Mouse (Mus musculus) kidney, postnatal 10 days (tissue): ENCODE measurements around the gene Ripor2.

ENCODE experiments used
- DNase-seq: peaks from one replicate; pipeline ENCODE4 v3.0.0; 2021; ENCODE audit warnings: mixed read lengths

Ripor2 gene

DNA sequence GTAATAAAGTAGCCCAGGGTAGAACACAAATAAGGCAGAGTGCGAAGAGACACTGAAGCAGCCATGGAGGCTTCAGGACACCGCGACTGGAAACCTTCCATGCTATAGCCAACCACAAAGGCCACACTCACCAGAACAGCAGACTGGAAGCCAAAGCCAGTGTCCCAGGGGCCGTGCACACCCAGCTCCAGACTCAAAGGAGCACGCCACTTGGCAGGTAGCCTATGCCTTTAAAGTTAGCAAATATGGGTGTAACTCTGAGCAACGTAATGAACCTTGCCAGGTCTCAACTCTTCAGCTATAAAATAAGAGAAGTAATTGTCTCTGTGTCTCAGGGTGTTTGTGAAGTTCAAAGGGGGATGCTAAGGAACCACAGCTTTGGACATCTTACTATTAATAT lies 2.9 kb downstream of the Ripor2 start:
- DNase-seq, result no peak

DNA sequence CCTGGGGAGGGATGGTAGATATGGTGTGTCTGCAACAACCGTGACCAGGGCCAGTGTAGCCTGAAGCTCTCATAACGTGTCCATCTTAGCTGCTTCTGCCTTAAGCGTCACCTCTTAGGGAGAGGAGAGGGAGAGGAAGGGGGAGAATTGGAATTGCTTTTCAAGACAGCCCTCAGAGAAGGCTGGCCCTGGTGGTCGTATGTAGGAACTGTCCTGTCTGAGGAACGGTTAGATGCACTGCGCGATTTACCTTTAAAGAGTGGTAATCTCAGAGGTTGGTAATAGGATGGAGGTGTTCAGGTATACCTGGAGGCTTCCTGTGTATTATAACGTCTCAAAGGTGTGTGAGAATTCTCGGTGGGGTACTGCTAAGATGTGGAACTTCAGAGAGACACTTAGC lies 3.4 kb downstream of the Ripor2 start:
- DNase-seq, result no peak

DNA sequence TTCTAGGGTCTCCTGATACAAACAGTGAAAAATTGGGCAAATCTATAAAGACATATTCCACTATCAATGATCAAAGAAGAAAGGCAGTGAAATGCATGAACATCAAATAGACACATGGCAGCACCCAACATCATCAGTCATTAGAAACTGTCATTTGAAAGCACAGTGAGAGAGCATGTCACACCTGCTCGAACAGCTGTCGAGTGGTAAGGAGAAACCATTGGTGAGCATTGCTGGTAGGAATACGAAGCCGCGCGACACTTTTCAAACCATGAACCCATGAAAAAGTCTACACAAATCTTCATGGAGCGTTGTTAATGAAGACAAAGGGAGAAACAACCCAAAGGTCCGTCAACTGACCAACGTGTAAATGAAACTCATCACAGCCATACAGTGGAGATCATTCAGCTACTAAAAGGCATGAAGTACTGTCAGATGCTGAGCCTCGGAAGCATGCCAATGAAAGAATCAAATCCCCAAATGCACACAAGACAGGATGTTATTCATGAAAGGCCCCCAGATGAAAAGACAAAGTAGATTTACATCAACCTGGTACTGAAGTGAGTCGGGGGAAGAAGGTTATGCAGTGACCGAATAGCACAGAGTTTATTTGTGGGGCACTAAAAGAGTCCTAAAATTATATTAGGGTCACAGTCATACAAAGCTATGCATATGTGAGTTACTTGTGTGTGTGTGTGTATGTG lies 5.4 kb downstream of the Ripor2 start:
- DNase-seq, result no peak

DNA sequence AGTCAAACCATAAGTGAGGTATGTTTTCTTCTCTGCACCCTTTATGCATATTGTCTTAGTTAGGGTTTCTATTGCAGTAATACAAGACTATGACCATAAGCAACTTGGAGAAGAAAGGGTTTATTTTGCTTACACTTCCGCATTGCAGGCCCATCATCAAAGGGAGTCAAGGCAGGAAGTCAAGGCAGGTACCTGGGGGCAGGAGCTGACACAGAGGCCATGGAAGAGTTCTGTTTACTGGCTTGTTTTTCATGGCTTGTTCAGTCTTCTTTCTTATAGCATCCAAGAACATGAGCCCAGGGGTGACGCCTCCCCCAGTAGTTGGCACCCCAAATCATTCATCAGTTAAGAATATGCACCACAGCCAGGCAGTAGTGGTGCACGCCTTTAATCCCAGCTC lies 6.6 kb downstream of the Ripor2 start:
- DNase-seq, result no peak

DNA sequence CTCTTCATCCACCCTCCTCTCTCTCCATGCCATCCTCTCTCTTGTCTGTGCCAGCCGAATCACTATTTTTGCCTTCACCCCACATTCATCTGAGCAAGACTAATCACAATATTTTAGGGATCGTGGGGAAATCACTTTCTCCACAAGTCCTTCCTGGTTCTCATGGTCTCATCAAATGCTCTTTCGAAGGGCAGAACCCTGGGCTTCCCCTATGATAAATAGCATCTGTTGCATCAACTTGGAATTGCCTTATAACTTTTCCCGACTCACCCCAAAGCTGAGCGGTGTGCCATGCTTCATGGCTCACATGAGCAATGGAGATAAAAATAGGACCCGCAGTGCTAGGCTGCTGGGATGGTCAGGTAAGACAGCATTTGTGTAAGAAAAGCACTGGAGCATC lies 9.7 kb downstream of the Ripor2 start:
- no peak for DNase-seq

DNA sequence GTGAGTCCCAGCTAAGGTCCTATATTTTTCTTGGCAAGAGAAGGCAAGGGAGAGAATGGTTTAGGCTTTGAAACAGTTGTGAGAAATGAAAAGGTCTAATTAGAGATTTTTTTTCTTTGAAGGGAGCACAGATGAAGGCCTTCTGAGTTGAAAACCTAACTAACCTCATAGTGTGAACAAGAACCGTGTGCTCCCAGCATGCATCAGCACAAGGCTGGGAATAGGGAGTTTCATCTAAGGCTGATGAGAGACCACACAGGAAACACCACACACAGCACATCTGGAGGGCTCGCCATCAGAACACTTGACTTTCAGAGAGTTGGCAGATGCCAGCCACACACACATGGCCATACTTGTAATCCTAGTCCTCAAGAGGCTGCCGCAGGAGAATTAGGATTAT lies 12.3 kb downstream of the Ripor2 start:
- no peak for DNase-seq

DNA sequence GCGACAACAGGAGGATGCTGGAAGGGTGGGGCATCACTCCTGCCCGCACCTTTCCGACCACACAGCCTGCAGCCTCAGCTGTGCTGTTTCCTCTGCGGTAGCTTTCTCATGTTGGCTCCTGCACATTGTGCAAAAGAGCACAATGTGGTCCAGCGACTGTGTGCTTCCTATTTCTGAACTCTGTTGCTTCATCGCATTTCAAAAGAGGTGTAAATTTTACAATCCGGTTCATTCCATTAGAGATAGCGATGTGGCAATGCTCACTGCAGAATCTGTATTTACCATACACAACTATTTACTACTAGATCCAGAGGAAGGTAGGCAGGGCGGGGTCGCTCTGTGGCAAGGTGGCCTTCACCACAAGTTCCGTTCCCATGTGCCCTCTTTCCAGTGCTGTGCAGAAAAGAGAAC lies 17.6 kb downstream of the Ripor2 start:
- DNase-seq, result no peak

DNA sequence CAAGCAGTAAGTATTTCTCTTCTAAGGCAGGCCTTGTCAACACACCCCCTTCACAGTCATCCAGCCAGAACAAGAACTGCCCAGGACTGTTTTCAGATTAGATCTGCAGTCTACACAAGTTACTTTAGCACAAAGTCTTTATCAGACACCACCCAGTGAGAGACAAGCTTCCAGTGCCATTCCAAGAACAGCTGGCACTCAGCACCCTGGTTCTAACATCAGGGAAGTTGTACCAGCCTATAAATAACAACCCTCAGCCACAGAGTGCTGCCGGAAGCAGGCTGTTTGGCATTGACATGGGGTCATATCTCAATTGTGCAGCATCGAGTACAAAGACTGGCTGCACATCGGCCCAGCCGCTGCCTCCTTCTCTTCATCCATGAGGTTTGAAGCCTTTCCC lies 21.0 kb downstream of the Ripor2 start:
- peak; percentile 21 for DNase-seq

DNA sequence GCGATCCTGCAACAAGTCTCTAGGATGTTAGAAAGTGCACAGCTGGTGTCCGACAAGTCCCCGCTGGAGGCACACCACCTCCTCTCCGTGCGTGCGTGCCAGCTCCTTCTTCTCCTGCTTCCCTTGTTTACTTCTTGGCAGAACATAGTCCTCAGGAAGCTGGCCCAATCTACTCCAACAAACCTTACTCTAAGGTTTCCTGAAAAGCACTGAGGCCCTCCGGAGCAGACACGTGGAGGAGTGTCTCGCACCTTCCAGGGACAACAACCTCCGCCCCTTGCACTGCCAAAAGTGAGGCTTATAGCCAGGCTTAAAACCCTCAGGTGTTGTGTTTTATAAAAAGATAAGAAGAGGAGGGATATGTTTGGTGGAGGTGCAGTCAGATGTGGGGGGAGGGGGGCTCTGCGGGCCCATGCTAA lies 21.6 kb downstream of the Ripor2 start:
- peak; percentile 49 for DNase-seq

DNA sequence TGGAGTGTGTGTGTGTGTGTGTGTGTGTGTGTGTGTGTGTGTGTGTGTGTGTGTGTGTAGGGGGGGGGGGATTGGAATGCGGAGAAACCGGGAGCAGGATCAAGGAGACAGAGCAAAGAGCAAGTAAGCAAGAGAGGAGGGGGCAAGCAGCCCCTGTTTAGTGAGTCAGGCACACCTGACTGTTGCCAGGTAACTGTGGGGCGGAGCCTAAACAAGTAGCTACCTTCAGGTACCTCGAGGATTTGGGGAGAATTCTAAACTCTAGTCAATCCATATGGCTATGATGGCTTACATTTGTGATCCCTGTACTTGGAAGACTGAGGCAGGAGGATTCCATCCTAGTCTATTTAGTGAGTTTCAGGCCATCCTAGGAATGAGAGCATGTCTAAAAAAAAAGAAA lies 22.1 kb downstream of the Ripor2 start:
- no peak for DNase-seq

DNA sequence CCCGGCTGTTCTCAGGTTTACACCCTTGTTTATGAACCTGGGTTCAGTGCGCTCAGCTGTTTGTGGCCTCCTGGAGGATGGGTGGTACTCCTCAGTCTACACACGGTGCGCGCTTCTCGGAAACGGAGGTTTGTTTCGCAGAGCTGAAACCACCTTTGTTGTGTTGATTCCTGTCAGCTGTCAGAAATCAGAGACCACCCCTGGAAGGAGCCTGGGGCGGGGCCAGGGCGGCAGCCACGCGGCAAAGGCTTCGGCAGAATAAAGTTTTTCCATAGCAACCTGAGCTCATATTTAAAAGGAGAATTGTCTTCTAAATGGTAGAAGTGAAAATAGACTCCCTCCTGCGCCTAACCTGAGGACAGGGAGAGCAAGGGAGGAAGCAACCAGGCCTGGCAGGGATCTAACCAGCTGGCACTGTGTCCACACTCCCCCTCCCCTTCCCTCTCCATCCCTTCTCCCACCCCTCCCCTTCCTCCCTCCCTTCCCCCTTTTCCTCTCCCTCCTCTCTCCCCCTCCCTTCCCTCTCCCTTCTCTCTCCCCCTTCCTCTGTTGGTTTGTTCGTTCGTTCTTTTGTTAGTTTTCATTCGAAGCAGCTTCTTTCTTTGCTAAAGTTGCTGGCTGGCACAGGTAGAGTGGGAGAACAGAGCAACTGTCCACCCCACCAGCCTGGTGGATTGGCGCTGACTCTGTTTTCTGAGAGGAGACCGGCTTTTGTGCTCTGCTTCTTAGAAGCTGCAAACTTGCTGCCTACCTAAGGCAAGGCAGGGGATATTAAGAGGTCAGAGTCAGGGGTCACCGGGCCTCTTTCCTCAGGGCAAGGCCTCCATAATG lies 23.0 kb downstream of the Ripor2 start:
- DNase-seq, result peak; percentile 23

DNA sequence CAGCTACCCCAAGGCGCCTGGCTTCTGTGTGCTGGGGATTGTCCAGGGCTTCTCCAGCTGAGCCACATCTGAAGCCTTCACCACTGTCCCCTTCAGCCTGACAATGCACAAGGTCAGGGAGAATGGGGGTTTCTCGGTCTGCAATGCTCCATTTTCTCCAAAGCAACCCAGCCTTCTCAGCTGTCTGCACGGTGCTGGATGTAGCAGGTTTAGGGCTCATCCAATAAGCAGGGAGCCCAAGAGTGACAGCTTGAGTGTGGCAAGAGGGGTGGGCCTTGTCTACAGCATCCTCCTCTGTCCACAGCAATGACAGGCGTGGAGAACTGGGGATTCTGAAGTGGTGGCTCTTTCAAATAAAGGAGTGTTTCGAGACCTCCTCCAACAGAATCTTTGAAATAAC lies 23.8 kb downstream of the Ripor2 start:
- DNase-seq, result no peak

DNA sequence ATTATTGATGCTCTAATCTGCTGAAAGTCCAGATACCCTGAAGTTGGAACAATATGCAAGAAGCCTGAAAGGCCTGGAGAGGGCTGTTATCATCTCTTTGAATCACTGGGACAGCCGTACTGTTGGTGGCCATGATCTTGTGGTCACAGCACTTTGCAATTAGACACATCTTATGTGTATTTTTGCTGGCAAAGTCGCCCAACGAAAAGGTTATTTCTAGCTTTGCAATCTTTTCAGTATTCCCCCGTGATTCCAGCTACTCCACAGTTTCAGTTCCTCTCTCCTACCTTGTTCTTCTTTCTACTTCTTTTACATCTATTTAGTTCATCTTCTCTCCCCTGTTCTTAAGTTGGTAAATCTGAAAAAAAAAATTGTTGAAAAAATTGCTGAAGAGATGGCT lies 26.0 kb downstream of the Ripor2 start:
- DNase-seq, result no peak

DNA sequence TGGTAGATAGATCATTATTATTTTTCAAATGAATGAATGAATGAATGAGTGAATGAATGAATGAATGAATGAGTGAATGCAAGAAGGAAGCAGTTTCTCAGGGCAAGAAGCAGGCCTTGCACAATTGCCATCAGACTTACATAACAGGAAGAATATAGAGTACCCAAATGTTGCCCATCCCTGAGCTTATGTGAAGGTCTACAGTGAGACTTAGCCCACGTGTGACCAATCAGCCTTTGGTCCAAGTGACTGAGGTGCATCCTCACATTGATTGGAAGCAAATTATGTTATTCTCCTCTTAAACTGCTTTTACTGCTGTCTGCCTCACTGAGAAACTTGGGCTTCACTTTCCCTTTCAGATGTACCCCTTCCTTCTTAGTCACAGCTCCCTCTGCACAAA lies 26.7 kb downstream of the Ripor2 start:
- no peak for DNase-seq

DNA sequence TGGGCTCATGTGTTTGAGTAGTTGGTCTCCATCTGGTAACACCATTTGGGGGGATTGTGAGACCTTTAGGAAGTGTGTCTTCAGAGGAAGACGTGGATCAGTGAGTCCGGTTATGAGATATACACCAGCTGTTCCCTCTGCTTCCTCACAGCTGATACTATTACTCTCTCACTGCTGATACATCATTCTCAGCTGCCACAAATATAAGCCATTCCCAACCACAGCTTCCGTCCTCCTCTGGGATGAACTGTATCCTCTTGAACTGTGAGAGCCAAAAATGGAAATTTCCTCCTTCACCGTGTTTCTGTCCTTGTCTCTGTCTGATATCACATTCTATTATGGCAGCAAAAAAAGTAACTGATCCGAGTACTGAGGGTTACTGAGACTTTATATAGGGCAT lies 28.9 kb downstream of the Ripor2 start:
- DNase-seq, result no peak

DNA sequence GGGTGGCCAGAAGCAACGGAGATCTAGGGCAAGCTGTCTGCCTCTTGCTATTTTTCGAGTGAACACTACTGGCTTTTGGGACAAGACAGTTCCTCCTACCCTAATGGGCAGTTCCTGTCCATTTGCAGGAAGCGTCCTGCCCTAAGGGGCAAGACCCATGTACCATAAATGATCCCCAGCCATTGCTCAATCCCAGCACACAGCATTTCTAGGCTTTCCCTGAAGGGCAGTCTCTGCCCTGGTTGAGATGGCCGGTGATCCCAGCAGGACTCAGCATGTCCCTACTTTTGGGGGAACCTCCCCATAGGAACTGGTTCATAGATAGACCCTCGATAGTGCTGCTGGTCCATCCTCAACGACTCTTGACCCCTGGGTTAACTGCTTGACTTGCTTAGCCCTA lies 31.0 kb downstream of the Ripor2 start:
- no peak for DNase-seq

DNA sequence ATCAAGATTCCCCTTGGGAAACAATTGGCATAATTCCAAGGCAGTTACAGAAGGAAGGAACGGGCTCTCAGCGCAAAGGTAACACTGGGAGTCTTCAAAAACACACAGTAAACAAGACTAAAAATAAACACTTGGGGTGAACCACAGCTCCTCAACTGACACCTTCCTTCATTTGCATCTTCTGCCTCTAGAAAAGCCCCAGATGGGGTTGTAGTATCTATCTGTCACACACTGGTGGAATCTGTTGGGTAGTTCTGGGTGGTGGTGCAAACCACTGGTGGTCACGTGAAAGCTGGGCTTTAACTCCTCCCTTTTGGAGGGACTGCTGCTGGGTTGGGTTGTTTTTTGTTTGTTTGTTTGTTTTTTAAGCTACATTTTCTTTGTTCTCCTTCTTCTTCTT lies 31.4 kb downstream of the Ripor2 start:
- no peak for DNase-seq

DNA sequence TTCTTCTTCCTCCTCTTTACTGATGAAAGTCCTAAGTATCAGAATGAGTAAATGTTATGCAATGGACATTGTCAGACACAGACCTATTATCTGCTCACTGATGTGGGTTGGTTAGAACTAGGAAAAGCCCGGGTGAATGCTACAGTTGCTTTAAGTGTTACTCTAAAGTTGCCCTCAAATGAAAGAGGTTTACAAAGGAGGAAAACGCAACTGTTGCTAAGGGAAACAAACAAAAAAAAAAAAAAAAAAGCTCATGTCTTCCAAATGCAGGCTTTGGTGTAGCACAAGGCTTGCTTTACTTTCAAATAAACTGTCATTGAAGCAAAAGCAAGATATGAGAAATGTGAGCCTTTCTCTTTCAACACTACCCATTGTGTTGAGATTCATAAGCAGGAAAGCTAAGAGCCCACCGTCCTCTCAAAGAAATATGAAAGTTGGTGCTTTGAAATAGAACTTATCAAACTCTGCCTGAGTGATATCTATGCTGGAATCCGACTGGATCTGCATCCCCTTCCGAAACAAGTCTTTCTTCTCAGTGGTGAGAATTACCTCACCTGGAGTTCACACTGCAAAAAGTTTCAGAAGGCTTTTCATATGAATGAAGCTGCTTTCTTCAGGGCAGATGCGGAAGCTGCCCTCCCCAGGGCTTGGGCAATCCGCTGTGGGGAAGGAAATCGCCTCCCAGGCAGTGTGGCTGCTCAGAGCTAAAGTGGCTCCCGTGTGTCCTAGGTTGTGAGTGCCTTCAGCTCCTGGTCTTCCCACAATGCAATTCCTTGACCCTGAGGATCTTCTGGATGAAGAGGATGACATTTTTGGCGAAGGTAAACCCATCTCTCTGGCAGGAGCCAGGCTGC lies 32.2 kb downstream of the Ripor2 start:
- DNase-seq, result no peak

DNA sequence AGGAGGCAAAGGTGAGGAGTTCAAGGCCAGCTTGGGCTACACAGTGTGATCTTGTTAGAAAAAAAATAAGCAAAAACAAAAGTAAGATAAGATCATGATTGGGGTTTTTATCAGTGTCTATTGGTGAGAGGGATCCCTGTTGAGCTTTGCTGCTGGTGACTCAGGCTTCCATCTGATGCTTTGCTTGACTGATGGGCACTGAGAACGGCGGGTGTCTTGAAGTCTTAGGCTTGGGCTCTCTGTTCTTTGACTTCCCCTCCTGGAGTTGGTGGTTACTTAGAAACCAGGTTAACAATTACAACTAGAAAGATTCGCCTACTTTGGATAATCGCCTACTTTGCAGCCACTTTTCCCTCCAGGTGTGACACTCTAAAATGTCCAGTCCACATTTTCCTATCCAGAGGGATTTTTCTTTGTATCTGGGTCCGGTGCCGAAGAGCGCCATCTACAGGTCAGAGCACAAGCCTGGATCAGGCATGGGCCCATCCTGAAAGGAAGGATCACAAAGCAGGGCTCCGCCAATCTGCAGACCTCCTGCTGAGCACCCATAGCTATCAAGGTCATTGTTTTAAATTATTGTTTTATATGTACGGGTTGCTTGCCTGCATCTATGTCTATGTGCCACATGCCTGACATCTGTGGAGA lies 34.1 kb downstream of the Ripor2 start:
- DNase-seq, result peak; percentile 43

DNA sequence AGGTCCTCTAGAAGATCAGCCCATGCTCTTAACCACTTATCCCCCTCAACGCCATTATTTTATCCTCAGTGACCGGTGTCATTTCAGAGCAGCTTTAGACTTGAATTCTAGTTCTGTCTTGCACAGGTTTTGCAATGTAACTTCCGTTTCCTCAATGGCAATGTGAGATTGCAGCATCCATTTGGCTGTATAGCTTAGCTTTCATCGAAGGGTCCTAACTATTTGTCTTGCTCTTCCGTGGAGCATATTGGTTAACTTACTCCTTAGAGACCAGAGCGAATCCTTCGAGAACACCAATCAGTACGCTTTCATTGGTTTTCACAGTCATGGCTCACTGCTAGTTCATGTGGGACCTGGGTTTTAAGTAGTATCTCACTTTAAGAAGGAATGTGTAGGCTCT lies 34.7 kb downstream of the Ripor2 start:
- no peak for DNase-seq

DNA sequence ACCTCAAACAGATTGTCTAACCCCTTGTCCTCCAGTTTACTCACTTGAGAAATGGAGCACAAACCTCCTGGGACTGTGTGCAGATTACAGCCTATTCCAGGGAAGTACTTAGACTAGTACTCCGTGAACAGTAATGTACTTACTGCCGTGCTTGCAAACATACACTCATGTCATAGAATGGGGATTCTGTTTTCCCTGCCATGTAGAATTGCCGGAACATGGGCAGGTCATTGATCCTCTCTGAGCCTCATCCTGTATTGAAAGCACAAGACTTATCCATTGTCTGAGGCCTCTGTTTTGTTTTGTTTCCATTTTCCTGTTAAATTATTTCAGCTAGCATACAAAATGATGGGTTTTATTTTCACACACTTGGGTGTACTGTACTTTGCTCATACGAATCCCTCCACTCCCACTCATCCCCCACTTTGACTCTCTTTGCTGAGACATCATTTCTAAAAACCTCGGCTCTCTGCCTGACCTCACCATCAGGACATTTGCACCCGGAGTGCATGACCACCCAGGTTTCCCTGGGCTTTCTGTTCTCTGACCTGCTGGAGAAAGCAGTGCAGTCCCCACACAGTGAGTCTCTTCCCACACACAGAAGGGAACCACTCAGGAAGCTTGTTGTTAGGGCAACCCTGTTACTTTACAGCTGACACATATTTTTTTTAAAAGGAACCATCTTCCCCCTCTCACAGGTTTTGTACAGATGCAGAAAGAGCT lies 35.2 kb downstream of the Ripor2 start:
- no peak for DNase-seq

DNA sequence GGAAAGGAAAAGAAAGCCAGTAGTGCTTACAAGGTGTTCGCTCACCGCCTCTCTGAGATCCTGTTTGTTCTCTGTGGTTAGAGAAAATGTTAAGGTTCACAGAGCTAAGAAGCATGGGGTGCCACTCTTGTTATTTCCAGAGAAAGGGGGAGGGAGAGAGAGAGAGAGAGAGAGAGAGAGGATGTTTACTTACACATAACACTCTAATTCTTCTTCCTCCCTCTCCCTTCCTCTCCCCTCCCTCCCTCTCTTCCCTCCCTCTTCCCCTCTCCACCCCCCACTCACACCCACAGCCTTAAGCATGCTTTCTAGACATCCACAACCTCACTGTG lies 35.8 kb downstream of the Ripor2 start:
- DNase-seq, result no peak

DNA sequence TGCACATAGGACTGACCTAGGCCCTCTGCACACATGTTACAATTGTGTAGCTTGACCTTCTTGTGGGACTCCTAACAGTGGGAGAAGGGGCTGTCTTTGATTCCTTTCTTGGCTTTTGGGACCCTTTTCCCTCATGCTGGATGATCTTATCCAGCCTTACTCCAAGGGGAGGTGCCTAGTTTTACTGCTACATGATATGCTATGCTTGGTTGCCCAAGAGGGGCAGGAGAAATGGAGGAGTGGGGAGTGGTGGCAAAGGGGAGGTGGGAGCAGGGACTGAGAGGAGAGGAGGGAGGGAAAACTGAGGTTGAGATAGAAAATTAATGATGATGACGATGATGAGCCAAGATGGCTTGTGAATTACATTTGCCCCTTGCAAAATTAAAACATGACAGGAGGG lies 37.7 kb downstream of the Ripor2 start:
- DNase-seq, result no peak
